Mouse (Mus musculus): ENCODE data around the gene Ddah2.
A peak's percentile ranks its signal among the peaks of the same experiment; 100 is the strongest.

The Ddah2 gene

DNA sequence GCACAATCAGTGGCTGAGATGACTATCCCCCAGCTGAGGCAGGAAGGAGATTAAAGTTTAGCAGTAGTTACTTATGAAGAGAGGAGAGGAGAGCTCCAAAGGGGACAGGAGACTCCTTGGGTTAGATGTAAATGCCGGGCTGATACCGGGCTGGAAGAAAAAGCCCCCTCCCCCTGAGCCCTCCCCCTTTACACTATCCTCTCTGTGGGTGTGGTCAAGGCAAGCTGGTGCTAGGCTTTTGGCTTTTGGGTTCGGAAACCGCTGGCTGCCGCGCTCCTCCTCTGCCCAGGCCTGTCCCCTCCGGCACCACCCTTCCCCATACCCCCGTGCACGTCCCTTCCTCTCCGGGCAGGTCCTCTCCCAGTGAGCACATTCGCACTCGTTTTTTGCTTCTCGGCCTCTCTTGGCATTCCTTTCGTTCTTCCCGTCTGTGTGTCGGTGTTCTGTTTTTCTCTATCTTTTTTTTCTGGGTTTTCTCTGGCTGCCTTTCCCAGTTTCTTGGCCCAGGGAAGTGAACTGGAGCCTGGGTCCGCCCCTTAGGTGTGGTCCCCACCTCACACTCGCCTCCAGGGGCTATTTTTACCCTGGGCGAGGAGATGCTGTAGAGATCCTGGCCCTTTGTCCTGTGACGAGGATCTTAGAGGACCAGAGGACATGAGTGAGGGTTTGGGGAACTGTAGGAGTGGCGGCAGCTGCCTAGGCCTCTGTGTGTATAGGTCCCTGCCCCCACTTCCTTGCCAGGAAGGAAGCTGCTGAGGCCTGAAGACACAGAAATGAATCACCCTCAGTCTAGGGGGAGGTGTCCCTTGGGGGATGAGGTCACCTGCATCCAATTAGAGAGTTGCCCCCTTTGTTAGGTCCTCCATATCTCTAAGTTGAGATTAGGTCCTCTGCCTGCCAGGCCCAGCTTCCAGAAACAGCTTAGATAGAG is 7.4 kb upstream of the Ddah2 start:
- DNase-seq = peak; percentile 89 to 90

DNA sequence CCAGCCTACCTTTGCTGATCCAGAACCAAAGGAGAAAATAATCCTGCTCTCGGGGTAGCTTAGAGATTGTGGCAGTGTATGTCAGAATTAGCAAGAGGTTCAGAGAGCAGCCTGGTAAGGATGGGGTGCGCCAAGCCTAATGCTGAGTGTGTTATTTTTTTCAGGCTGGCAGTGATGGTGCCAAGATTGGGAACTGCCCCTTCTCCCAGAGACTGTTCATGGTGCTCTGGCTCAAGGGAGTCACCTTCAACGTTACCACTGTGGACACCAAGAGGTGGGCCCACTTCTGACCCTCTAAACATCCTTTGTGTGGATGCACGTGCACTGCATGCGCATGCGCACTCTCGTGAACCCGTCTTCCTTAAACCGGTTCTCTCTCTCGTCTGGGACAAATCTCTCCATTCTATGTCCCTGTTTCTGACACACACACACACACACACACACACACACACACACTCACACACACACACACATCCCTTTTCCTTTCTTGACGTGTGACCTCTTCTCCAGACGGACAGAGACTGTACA is 6.5 kb upstream of the Ddah2 start:
- DNase-seq = no peak

GRCm38 (mm10) chr17:35055691-35056495 is 2.9 kb upstream of the Ddah2 start:
- no peak for DNase-seq

DNA sequence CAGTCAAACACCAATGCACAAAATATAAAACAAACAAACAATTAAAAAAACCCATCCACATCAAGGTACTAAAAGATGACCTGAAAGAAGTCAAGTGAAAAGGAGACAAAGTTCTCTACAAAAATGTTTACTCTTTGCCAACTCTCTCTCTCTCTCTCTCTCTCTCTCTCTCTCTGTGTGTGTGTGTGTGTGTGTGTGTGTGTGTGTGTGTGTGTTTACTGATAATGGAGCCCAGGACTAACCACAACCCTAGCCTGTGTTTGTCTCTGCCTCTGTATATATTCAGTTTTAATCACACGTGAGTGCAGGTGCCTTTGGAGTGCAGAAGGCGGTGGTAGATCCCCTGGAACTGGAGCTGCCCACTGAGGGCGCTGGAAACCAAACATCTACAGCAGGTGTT is 1.7 kb upstream of the Ddah2 start:
- no peak for DNase-seq

DNA sequence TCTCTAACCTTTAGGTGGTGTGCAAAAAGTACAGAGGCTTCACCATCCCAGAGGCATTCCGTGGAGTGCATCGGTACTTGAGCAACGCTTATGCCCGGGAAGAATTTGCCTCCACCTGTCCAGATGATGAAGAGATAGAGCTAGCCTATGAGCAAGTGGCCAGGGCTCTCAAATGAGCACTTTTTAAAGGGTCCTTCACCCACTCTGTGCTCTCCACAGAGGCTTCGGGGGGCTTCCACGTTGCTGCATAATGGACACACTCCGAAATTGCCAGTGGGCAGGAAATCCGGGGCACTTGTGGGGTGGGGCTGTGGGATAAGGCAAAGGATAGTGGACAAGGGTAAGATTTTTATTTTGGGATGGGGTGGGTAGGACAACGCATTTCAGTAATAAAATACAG is 519 bp upstream of the Ddah2 start:
- peak in 1 of 2 experiments; percentile 27 for DNase-seq

DNA sequence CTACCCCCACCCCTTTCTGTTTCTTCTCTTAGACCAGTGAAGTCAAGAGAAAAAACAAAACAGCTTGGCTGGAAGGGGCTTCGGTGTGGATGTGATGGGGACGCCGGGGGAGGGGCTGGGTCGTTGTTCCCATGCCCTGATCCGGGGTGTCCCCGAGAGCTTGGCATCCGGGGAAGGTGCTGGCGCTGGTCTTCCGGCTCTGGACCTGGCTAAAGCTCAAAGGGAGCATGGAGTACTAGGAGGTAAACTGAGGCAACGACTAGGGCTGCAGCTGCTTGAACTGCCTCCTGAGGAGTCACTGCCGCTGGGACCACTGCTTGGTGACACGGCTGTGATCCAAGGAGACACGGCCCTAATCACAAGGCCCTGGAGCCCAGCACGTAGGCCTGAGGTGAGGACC is 1.2 kb downstream of the Ddah2 start:
- DNase-seq = peak in 1 of 2 experiments; percentile 54

- DNase-seq = peak; percentile 51 to 63
Observed at GRCm38 (mm10) chr17:35060737-35061297, 2.0 kb downstream of the Ddah2 start.

- DNase-seq = no peak
Observed at GRCm38 (mm10) chr17:35061299-35061698, 2.5 kb downstream of the Ddah2 start.

- peak; percentile 82 to 88 for DNase-seq
Observed at GRCm38 (mm10) chr17:35063466-35063865, 4.6 kb downstream of the Ddah2 start.

DNA sequence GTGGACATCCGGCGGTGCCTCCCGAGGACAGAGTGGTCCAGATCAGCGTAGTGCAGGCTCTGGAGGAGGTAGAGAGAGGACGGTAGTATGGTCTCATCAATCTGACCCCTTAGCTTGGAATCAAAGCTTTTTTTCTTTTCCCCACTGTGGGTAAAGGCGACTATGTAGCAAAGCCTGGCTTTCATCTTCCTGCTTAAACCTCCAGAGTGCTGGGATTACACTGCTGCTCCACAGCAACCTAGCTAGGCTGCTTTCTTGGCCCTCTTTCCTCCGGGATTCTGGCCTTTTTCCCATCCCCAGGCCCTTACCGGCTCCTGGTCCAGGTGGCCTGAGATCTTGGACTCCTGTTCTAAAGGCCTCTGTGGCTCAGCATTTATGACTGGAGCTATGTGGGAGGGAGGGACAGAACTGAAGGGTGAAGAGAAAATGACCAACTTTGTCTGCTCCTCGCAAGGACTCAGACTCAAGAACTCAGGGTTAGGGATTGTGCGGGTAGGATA is 5.6 kb downstream of the Ddah2 start:
- peak; percentile 82 to 85 for DNase-seq

- peak; percentile 51 to 55 for DNase-seq
Observed at GRCm38 (mm10) chr17:35064951-35065947, 6.4 kb downstream of the Ddah2 start, which contains the start of gene Ly6g6c. Ly6g6c (plus strand) TSS chr17:35065388.

- DNase-seq = peak in 1 of 2 experiments; percentile 12
Observed at GRCm38 (mm10) chr17:35066084-35066483, 7.2 kb downstream of the Ddah2 start, which contains the start of gene Mpig6b. Mpig6b (minus strand) TSS chr17:35066184.

- DNase-seq = peak in 1 of 2 experiments; percentile 47
Observed at GRCm38 (mm10) chr17:35068213-35068914, 9.5 kb downstream of the Ddah2 start.

DNA sequence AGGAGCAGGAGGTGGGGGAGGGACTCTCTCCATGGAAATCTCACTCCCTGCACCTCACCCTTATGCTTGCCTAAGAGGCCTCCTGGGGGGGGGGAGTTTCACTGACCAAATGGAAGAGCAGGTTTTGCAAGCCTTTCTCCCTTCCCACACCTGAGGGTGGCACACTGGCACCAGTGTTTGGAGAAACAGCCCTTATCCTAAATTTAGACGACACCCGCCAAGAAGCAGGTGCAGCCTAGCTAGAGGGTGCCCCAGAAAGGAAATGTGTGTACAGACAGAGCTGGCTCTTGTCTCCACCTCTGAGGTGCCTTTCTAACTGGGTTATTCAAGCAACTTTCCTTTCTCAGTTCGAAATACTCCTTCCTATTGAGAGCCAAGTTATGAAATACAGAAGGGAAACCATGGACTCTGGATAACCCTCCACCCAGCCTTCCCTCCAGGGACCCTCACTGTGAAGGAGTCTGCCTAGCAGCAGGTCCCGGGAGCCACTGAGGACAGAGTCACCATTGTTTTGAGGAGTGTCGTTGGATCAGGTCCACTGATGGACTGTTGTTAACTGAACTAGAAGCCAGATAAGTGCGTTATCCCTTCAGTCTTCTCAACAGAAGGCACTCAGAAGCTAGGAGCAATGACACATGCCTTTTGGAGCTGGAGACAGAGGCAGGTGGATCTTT is 11.9 kb downstream of the Ddah2 start:
- peak; percentile 86 to 89 for DNase-seq

GRCm38 (mm10) chr17:35071454-35071853 is 12.6 kb downstream of the Ddah2 start:
- peak; percentile 43 to 46 for DNase-seq

GRCm38 (mm10) chr17:35074097-35074496 is 15.3 kb downstream of the Ddah2 start:
- DNase-seq = peak; percentile 80 to 85

DNA sequence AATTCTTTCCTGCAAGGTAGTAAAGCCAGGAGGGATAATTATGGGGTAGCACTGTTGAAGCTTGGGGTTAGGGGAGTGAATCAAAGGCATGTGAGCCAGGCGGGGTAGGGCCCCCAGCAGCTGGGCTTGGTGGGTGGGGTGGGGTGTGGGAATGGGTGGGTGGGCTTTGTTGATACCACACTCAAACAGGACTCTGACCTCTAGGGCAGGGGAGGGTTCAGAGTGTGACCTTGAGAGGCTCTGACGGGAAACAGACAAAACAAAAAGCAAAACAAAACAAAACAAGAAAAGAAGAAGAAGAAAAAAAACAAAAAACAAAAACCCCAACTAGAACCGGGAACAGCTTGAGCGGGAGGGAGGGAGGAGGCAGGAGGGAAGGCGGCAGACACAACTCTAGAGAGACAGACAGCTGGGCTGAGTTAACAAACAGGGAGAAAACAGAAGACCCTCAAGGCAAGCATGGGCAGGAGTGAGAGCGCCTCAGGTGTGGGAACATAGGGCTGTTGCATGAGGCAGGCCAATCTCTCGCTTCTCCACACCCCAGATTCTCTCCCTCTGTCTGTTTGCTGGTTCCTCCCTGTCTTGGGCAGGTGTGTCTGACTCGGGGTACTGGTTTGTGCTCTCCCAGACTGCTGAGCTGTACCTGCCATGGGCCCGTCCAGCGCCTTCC is 17.8 kb downstream of the Ddah2 start, which contains the start of gene Ly6g6e:
Gene Ly6g6e (plus strand): TSS at position 396 of the 670 bp plus-strand sequence.
- DNase-seq = no peak

DNA sequence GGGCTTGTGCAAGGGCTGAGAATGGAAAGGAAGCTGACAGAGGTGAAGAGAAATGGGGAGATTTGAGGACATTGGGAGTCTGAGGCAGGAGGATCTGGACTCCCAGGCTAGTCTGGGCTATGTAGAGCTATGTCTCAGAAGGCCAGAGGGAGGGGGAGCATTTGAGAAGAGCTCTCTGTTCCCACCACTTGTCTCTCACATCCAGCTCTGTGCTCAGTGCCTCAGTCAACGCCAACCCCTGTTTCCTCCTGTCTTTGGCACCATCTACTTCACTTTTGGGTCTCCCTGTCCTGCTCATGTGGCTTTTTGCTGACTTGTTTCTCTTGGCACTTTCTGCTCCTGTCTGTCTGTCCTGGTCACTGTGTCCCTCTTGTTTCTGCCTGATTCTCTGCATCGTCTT is 18.4 kb downstream of the Ddah2 start:
- DNase-seq = no peak

GRCm38 (mm10) chr17:35077786-35078233 is 19.0 kb downstream of the Ddah2 start, which contains the start of gene Ly6g6d:
Ly6g6d (minus strand) TSS chr17:35078065.
- peak in 1 of 2 experiments; percentile 49 for DNase-seq

Data from cerebellum, postnatal 10 days (tissue).